Mouse (Mus musculus): Measurements from ENCODE around the gene Gm49395. TPM values are rescaled to one million over a fixed set of nuclear protein-coding genes. Genes with fewer than 3 reads are reported as not detected.

Gm49395 gene
- polyA plus RNA-seq, 1 experiment from 2014 or later: 8.8 TPM

DNA sequence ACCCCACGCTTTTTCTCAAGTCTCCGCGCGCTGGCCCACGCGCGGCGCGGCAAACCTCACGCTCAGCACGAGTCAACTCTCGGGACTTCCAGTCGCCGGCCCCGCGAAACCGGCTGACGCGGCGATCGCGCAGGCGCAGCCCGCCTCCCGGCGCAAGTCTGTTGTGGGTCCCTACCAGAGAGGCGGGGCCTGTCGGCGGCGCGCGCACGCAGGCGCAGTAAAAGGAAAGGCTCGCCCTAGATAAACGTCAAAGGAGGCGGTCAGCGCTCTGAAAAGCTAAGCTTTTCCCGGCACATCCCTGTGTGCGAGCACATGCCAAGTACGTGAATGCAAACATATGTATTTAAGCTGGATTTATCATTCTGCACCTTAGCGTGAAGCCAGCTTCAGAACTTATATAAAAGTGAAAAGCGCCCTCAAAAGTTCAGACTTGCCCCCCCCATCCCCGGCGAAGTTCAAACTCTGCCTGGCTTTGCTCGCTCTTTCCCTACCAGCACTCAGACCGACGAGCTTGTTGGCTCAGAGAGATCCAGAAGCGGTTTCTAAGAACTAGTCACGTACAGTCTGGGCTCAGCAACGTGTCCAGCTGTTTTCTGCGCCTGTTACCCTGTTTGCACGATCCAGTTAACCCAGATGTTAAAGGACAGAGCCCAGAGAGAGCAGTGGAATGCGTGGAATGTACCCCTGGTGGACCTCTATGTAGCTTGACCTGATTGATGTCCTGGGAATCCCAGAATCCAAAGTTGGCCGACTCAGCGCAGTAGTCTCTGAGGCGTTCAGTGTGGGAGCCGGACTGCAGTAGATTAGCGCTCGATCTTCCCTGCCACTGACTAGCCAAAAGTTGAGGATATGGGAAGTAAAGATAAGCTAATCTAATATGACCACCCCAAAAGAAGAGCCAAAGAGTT lies 11.4 kb downstream of the Gm49395 start, which contains the start of gene Pelo:
TSS of gene Pelo (minus strand) at position 118 of the 908 bp plus-strand sequence.
- H3K4me2 ChIP-seq (replicated peaks; ENCODE audit: low read depth, low read length): peak within 1 kb of the TSS; percentile 90
- under 1% methylated on average over 60 of the region's 60 CpGs for WGBS
- H3K27ac ChIP-seq (ENCODE audit: low read length): peak within 1 kb of the TSS; percentile 98
- peaks cover 16% of the 10 kb centered on the region for H3K36me3 ChIP-seq (ENCODE audit: insufficient read depth, low read length)
- peaks cover 32% of the 10 kb centered on the region for H3K4me1 ChIP-seq (ENCODE audit: insufficient read depth, low read length)
- peak; percentile 94 for ATAC-seq (ENCODE audit: low FRiP score, low TSS enrichment)
- H3K27me3 ChIP-seq (ENCODE audit: insufficient read depth, low read length): no peaks in the 10 kb centered on the region
- peak within 1 kb of the TSS; percentile 74 for H3K4me3 ChIP-seq (ENCODE audit: low read length)
- no peaks in the 10 kb centered on the region for H3K9me3 ChIP-seq (ENCODE audit: low read length)
- peak within 1 kb of the TSS; percentile 88 for H3K9ac ChIP-seq (replicated peaks; ENCODE audit: low read length)

DNA sequence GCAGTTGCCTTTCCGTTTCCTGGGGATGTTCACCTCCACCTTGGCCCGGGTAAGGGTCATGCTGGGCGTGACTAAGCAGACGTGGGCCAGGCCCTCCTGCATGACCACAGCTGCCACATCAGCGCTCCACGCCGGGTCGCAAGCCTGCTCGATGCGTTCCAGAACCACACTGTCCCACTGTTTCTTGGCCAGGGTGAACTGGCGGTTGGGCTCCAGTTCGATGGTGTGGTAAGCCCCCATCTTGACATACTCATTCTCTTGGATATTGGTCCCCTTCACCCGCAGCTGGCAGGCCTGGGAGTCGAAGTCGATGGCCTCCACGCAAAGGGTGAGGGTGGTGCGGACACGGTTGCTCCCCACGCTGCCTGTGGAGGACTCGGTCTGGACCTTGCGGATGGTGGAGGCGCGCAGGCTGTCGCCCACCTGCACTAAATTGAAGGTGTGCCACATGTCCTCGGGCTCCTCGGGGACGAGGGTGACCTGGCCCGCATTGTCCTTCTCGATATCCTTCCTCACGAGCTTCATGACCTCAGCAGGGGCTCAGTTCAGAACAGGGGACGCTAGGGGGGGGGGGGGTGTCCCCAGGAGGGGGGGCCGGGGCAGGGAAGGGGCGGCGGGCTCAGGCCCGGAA lies 12.2 kb downstream of the Gm49395 start:
- no peaks in the 10 kb centered on the region for H3K27me3 ChIP-seq (ENCODE audit: insufficient read depth, low read length)
- 5% methylated on average over 33 of the region's 35 CpGs for WGBS
- peak overlapping the region; percentile 88 for H3K9ac ChIP-seq (replicated peaks; ENCODE audit: low read length)
- peak; percentile 59 for ATAC-seq (ENCODE audit: low FRiP score, low TSS enrichment)
- peak overlapping the region; percentile 74 for H3K4me3 ChIP-seq (ENCODE audit: low read length)
- peak overlapping the region; percentile 98 for H3K27ac ChIP-seq (ENCODE audit: low read length)
- peak overlapping the region; percentile 90 for H3K4me2 ChIP-seq (replicated peaks; ENCODE audit: low read depth, low read length)
- peaks cover 16% of the 10 kb centered on the region for H3K36me3 ChIP-seq (ENCODE audit: insufficient read depth, low read length)
- no peaks in the 10 kb centered on the region for H3K9me3 ChIP-seq (ENCODE audit: low read length)
- H3K4me1 ChIP-seq (ENCODE audit: insufficient read depth, low read length): peaks cover 28% of the 10 kb centered on the region

DNA sequence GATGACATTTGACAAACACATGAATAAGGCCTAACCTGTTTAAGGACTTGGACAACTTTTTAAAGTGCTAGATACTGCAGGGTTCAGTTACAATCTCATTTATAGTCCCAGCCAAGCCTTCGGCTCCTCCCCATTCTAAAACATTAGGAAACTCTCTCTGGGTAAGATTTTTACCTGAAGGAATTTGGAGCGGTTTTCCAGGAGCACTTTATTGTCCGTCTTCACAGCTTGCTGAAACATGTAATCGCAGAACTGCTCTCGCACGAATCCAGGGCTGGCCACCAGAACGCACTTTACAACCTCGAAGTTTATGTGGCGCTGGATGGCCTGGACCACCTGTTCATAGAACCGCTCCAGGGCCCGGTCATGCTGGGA lies 12.7 kb downstream of the Gm49395 start:
- Histone ChIP-seq H3K27ac (ENCODE audit: low read length) (peak overlapping the region; percentile 98), H3K9ac (replicated peaks; ENCODE audit: low read length) (peak overlapping the region; percentile 88)
- WGBS: 36% methylated on average over 11 of the region's 11 CpGs

DNA sequence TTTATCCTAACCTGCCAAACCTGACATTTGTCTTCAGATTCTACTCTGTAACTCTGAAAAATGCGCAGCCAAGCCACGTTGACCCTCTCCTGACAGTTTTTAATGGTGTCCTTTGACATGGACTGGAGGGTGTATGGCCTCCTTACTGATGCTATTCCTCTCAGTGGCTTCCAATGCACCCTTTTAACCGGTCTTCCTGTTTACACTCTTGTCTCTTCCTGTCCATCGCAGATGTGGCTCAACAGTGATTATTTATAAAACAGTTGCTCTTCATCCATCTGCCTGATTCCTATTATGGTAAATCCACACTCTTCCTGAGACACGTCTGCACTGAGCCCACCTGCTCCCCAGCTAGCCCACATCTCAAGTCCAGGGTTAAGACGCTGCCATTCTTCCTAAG lies 15.7 kb downstream of the Gm49395 start:
- Histone ChIP-seq H3K4me1 (ENCODE audit: insufficient read depth, low read length) (peaks cover 23% of the 10 kb centered on the region), H3K9me3 (ENCODE audit: low read length) (no peaks in the 10 kb centered on the region), H3K27ac (ENCODE audit: low read length) (no peak overlapping the region), H3K27me3 (ENCODE audit: insufficient read depth, low read length) (no peaks in the 10 kb centered on the region), H3K4me2 (replicated peaks; ENCODE audit: low read depth, low read length) (no peak overlapping the region), H3K4me3 (ENCODE audit: low read length) (no peak overlapping the region), H3K36me3 (ENCODE audit: insufficient read depth, low read length) (peaks cover 16% of the 10 kb centered on the region), H3K9ac (replicated peaks; ENCODE audit: low read length) (no peak overlapping the region)
- WGBS: 77% methylated on average over 6 of the region's 6 CpGs
- no peak for ATAC-seq (ENCODE audit: low FRiP score, low TSS enrichment)

More for the DNA sequence above, 12.7 kb downstream of the Gm49395 start:
- ATAC-seq (ENCODE audit: low FRiP score, low TSS enrichment): no peak
- Histone ChIP-seq H3K4me3 (ENCODE audit: low read length) (peak overlapping the region; percentile 74), H3K9me3 (ENCODE audit: low read length) (no peaks in the 10 kb centered on the region), H3K4me1 (ENCODE audit: insufficient read depth, low read length) (peaks cover 28% of the 10 kb centered on the region), H3K36me3 (ENCODE audit: insufficient read depth, low read length) (peaks cover 16% of the 10 kb centered on the region), H3K4me2 (replicated peaks; ENCODE audit: low read depth, low read length) (peak overlapping the region; percentile 90), H3K27me3 (ENCODE audit: insufficient read depth, low read length) (no peaks in the 10 kb centered on the region)

DNA sequence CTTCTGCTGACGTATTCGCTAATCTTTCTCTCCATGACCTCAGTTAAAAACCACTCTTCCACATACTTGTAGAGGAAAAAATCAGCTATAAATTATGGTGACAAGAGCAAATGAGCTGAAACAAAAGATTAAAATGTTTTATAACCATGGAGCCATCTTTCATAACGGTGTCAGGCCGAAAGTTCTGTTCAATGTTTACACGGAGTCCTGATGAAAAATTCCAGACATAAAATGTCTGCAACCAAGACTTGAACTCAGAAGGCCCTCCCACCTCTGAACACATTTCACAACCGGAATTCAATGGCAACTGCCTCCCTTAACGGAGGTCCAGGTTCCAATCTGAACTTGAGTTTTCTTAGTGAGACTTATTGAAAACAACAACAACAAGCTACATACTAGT lies 19.4 kb downstream of the Gm49395 start:
- WGBS: 47% methylated on average over 7 of the region's 7 CpGs

DNA sequence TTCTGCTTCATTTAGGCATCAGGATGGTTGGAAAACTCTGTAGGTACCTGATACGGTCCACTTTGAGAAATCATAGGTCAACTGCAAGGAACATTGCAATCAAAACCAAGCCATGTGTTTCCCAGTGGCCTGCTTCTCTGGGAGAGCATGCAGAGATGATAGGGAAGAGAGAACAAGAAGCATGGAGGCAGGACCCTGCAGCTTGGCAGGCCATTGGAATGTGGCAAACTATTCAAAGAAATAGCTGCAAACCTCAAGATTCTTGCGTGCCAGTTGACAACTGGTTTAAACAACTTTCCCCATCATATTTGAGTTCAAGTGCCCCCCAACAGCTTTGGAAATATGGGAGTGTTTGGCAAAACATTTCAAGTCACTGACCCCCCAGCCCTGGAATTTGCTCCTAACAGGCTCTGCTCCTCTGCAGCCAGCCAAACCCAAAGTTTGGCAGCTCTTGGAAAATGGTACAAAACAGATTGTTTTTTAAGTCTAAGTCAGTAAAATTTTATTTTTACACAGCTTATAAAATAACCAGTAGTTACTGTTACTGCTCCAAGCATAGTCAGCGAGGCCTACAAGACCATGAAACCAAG lies 21.6 kb downstream of the Gm49395 start:
- Histone ChIP-seq H3K9ac (replicated peaks; ENCODE audit: low read length) (no peak overlapping the region), H3K27ac (ENCODE audit: low read length) (no peak overlapping the region), H3K27me3 (ENCODE audit: insufficient read depth, low read length) (no peaks in the 10 kb centered on the region), H3K36me3 (ENCODE audit: insufficient read depth, low read length) (no peaks in the 10 kb centered on the region), H3K4me1 (ENCODE audit: insufficient read depth, low read length) (peaks cover 10% of the 10 kb centered on the region; the same call in 1 of the 2 replicates), H3K4me2 (replicated peaks; ENCODE audit: low read depth, low read length) (no peak overlapping the region), H3K9me3 (ENCODE audit: low read length) (no peaks in the 10 kb centered on the region), H3K4me3 (ENCODE audit: low read length) (no peak overlapping the region)
- 86% methylated on average over 3 of the region's 3 CpGs for WGBS
- no peak for ATAC-seq (ENCODE audit: low FRiP score, low TSS enrichment)

More for the DNA sequence above, 19.4 kb downstream of the Gm49395 start:
- peaks cover 13% of the 10 kb centered on the region; the same call in 1 of the 2 replicates for H3K4me1 ChIP-seq (ENCODE audit: insufficient read depth, low read length)
- H3K9me3 ChIP-seq (ENCODE audit: low read length): no peaks in the 10 kb centered on the region
- no peak overlapping the region for H3K4me2 ChIP-seq (replicated peaks; ENCODE audit: low read depth, low read length)
- no peak overlapping the region for H3K4me3 ChIP-seq (ENCODE audit: low read length)
- no peak for ATAC-seq (ENCODE audit: low FRiP score, low TSS enrichment)
- H3K27ac ChIP-seq (ENCODE audit: low read length): no peak overlapping the region
- no peak overlapping the region for H3K9ac ChIP-seq (replicated peaks; ENCODE audit: low read length)
- H3K27me3 ChIP-seq (ENCODE audit: insufficient read depth, low read length): no peaks in the 10 kb centered on the region
- H3K36me3 ChIP-seq (ENCODE audit: insufficient read depth, low read length): peaks cover 9% of the 10 kb centered on the region

DNA sequence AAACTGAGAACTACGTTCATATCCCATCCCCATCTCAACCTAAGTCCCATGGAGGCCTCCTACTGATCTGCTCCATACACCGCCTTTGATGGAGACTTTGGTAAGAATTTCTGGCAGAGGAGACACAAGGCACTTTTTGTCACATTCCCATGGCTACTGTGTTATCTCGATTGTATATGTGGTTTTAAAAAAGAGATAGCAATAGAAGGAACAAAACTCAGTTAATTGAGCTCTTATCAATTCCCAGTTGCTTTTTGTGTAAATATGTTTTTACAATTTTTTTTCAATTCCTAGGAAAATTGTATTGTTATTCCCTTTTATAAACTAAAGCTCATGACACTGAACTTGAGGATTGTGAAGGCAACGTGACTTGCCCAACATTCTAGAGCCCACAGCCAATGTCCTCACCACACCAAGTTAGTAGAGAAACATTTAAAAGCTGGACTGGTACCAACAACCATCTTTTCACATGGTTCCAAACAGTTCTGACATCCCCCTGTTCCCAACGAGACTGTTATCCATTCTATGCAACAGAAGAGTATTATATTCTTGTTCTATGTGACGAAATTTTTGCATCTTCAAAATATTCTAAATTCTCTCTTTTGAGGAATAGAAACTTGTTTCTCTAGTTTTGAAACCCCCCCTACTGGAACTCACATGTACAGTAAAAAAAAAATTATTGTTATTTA lies 22.6 kb downstream of the Gm49395 start:
- Histone ChIP-seq H3K4me2 (replicated peaks; ENCODE audit: low read depth, low read length) (no peak overlapping the region), H3K9ac (replicated peaks; ENCODE audit: low read length) (no peak overlapping the region), H3K4me3 (ENCODE audit: low read length) (no peak overlapping the region), H3K9me3 (ENCODE audit: low read length) (no peaks in the 10 kb centered on the region), H3K4me1 (ENCODE audit: insufficient read depth, low read length) (peaks cover 10% of the 10 kb centered on the region; the same call in 1 of the 2 replicates), H3K27ac (ENCODE audit: low read length) (no peak overlapping the region), H3K27me3 (ENCODE audit: insufficient read depth, low read length) (no peaks in the 10 kb centered on the region), H3K36me3 (ENCODE audit: insufficient read depth, low read length) (no peaks in the 10 kb centered on the region)
- ATAC-seq (ENCODE audit: low FRiP score, low TSS enrichment): no peak
- 87% methylated on average over 6 of the region's 6 CpGs for WGBS

DNA sequence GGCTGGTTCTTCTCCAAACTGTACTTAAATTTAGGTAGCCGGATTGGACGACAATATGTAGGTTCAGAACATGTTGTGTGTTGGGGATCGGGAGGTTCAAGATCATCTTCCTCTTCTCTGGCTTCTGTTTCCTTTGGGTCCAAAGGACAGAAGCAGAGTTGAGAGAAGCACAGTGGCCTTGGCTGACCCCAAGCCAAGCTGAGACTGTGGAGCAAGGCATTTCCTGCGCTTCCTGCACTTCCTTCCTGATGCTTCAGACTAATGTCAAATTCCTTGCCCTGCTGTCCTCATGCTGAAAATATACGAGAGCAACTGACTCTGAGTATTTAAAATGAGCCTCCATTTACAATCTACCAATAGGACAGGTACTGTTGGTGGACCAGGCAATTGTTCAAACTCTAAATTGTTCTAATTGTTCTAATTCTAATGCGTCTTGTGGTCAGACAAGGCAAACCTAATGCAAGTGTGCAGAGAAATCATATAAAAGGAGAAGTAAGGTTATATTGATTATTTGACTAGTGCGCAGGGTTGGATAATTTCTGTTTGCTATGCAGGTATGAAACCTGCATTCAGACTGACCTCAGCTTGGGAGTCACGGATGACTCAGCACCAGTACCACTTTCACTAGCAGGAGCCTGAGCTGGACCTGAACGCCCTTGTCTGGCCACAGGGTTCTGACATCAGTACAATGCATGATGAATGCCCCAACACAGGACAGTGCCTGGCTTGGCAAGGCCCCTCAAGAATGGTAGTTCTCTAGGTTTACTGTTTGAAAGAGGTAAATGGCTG lies 24.2 kb downstream of the Gm49395 start:
- no peak overlapping the region for H3K27ac ChIP-seq (ENCODE audit: low read length)
- no peak overlapping the region for H3K4me2 ChIP-seq (replicated peaks; ENCODE audit: low read depth, low read length)
- no peaks in the 10 kb centered on the region for H3K36me3 ChIP-seq (ENCODE audit: insufficient read depth, low read length)
- no peak overlapping the region for H3K9ac ChIP-seq (replicated peaks; ENCODE audit: low read length)
- H3K27me3 ChIP-seq (ENCODE audit: insufficient read depth, low read length): no peaks in the 10 kb centered on the region
- peak; percentile 20; the same call in 1 of the 2 replicates for ATAC-seq (ENCODE audit: low FRiP score, low TSS enrichment)
- WGBS: 75% methylated on average over 9 of the region's 9 CpGs
- H3K4me1 ChIP-seq (ENCODE audit: insufficient read depth, low read length): peaks cover 13% of the 10 kb centered on the region
- H3K4me3 ChIP-seq (ENCODE audit: low read length): no peak overlapping the region
- H3K9me3 ChIP-seq (ENCODE audit: low read length): no peaks in the 10 kb centered on the region

DNA sequence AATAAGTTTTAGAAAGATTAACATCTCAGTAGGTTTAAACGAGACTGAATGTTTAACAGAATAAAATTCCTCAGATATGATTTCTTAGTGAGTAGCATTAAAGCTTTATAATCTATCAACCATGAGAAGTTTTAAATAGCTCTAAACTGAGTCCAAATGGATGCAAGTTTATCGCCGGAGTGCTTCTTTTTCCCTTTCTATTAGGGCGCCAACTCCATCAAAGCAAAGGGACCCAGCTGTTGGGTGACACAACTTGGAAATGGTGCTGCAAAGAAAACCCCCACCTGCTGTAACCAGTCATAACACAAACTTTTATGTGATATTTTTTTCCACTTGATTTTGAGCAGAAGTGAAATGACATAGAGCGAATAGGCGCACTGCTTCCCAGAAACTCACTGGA lies 29.3 kb downstream of the Gm49395 start:
- Histone ChIP-seq H3K27ac (ENCODE audit: low read length) (no peak overlapping the region), H3K36me3 (ENCODE audit: insufficient read depth, low read length) (no peaks in the 10 kb centered on the region), H3K27me3 (ENCODE audit: insufficient read depth, low read length) (no peaks in the 10 kb centered on the region), H3K4me2 (replicated peaks; ENCODE audit: low read depth, low read length) (no peak overlapping the region), H3K4me1 (ENCODE audit: insufficient read depth, low read length) (peaks cover 20% of the 10 kb centered on the region), H3K4me3 (ENCODE audit: low read length) (no peak overlapping the region), H3K9ac (replicated peaks; ENCODE audit: low read length) (no peak overlapping the region), H3K9me3 (ENCODE audit: low read length) (no peaks in the 10 kb centered on the region)
- ATAC-seq (ENCODE audit: low FRiP score, low TSS enrichment): no peak
- WGBS: 70% methylated on average over 6 of the region's 6 CpGs

Data from kidney, embryonic 16.5 days (tissue).